Mouse (Mus musculus) ovary, postnatal 14 days (tissue): ENCODE measurements around the gene Mreg.

Experiments used
- DNase-seq: peaks from one replicate; pipeline ENCODE4 v3.0.0; 2022; ENCODE audit warnings: low spot score

Gene Mreg

GRCm38 (mm10) chr1:72123434-72124297, 88.4 kb downstream of the Mreg start:
- DNase-seq = peak; percentile 93

GRCm38 (mm10) chr1:72121608-72122185, 90.4 kb downstream of the Mreg start:
- no peak for DNase-seq

- no peak for DNase-seq
These were observed 92.1 kb downstream of the Mreg start for GRCm38 (mm10) chr1:72119981-72120380.

- no peak for DNase-seq
These were observed 97.9 kb downstream of the Mreg start for GRCm38 (mm10) chr1:72114206-72114605.
